Mouse (Mus musculus): Measurements from ENCODE around the gene Ankrd9. TPM values are rescaled to one million over a fixed set of nuclear protein-coding genes. Genes with fewer than 3 reads are reported as not detected.

Ankrd9 gene
- polyA plus RNA-seq, 1 experiment, result 157 TPM

DNA sequence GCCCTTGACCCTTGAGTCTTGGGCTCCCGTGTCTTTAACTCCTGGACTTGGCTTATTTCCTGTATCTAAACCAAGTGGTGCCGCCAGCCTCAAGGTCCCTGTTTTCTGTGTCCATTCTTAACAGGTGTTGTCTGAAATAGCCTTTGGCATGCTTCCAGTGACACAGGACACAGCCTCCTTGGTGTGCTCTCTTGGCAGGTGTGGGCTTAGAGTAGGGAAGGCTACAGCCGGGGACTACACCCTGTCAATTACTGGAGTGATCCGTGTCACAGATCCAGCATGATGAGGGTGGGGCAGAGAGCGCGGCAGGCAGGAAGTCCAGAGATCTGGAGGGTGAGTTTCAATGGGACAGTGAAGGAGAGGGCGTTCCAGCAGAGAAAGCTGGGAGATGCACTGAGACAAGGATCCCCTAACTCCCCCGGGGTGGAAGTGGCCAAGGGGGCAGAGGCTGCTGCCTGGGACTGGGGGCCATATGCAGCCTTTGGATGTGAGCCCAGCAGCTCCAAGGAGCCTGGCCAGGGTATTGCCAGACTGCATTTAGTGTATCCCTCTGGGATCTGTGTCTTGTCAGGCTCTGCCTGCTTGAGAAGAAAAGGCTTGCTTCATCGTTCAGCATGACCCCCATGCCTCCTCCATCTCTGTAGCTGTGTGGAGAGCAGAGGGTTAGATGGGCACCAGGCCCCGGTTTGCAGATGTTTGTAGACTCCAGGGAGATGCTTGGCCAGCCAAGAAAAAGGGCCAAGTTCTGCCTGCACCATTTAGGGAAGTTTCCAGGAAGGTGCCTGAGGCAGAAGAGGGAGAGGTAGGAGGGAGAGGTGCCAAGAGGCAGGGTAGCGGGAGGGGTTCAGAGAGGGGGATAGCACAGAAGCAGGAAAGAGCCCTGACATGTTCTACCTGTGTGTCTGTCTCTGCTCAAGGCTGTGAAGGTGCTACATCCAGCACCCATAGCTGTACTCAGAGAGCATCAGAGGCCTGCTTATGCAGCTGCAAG lies 30.0 kb upstream of the Ankrd9 start:
- Histone ChIP-seq H3K27me3 (ENCODE audit: control insufficient read depth, insufficient read depth, low read length) (no peaks in the 10 kb centered on the region), H3K4me1 (ENCODE audit: control insufficient read depth, insufficient read depth, low read length) (peaks cover 3% of the 10 kb centered on the region), H3K27ac (ENCODE audit: control insufficient read depth, insufficient read depth, low read depth, low read length) (no peak overlapping the region), H3K4me3 (ENCODE audit: control insufficient read depth, low read depth, low read length) (no peak overlapping the region), H3K36me3 (ENCODE audit: control insufficient read depth, insufficient read depth, low read length) (no peaks in the 10 kb centered on the region)
- TF ChIP-seq POLR2A (IDR thresholded peaks at IDR 0.05; ENCODE audit: control insufficient read depth, low read depth, low read length), result no peak
- TF ChIP-seq CTCF (IDR thresholded peaks at IDR 0.05; ENCODE audit: control insufficient read depth, insufficient read depth, insufficient replicate concordance, low read depth, low read length), result no peak

DNA sequence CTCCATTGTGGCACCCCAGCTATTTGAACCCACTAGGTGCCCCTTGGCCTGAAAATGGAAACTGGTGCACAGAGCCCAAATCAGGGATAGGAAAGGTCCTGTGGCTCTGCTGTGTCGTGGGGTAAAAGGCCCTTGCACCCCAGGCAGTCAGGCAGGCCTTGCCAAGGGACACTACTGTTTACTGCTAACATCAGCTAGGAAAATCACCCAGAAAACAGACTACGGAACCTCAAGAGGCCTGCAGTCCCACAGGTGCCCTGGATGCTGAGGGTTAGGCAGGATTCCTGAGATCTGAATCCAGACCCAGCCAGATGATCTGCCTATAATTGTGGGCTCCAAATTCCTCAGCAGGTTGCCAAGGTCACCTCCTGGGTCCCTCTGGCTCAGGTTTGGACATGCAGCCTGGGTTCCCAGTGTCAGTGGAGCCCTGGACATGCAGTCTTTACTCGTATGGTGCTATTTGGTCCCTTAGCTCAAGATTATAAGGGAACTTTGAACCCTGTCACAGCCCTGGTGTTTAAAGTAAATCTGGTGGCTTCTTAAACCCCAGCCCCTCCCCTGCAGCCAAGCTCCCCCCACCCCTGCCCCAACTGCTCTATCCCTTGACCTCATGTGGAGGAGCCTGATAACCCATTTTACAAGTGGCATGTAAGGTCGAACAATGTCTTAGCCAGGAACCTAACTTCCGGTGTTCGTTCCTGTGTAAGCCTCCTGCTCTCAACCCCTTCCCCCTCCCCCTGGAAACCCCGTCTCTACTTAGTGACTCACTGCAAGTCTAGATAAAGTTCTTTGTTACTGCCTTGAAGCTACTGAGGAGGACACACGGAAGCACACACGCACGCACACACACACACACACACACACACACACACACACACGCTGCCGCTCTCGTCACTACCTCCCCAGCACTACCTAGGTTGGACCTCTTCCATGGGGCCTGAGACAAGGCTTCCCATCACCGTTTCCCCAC lies 28.6 kb upstream of the Ankrd9 start:
- H3K36me3 ChIP-seq (ENCODE audit: control insufficient read depth, insufficient read depth, low read length), result no peaks in the 10 kb centered on the region
- H3K27ac ChIP-seq (ENCODE audit: control insufficient read depth, insufficient read depth, low read depth, low read length), result no peak overlapping the region
- peaks cover 3% of the 10 kb centered on the region for H3K4me1 ChIP-seq (ENCODE audit: control insufficient read depth, insufficient read depth, low read length)
- no peaks in the 10 kb centered on the region for H3K27me3 ChIP-seq (ENCODE audit: control insufficient read depth, insufficient read depth, low read length)
- H3K4me3 ChIP-seq (ENCODE audit: control insufficient read depth, low read depth, low read length), result no peak overlapping the region; the same call in 1 of the 2 replicates
- no peak for TF ChIP-seq CTCF (IDR thresholded peaks at IDR 0.05; ENCODE audit: control insufficient read depth, insufficient read depth, insufficient replicate concordance, low read depth, low read length)
- no peak for TF ChIP-seq POLR2A (IDR thresholded peaks at IDR 0.05; ENCODE audit: control insufficient read depth, low read depth, low read length)

DNA sequence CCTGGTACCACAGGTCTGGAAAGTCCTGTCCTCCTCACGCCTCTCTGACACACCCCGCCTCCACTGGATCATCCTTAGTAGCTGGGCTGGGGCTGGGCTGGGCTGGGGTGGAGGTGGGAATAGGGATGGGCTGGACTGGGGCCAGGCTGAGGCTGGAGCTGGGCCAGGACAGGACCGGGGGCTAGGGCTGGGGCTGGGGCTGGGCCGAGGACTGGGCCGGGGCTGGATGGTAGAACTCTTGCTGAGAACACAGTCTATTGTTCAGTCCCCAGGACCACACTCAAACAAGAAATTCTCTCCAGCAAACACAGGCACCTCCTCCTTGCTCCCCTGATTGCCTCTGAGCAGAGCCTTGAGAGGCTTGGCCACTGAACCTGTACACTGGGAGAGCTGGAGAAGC lies 27.5 kb upstream of the Ankrd9 start:
- Histone ChIP-seq H3K4me1 (ENCODE audit: control insufficient read depth, insufficient read depth, low read length) (peaks cover 3% of the 10 kb centered on the region), H3K36me3 (ENCODE audit: control insufficient read depth, insufficient read depth, low read length) (no peaks in the 10 kb centered on the region), H3K4me3 (ENCODE audit: control insufficient read depth, low read depth, low read length) (no peak overlapping the region), H3K27me3 (ENCODE audit: control insufficient read depth, insufficient read depth, low read length) (no peaks in the 10 kb centered on the region), H3K27ac (ENCODE audit: control insufficient read depth, insufficient read depth, low read depth, low read length) (no peak overlapping the region)
- TF ChIP-seq CTCF (IDR thresholded peaks at IDR 0.05; ENCODE audit: control insufficient read depth, insufficient read depth, insufficient replicate concordance, low read depth, low read length) (no peak), POLR2A (IDR thresholded peaks at IDR 0.05; ENCODE audit: control insufficient read depth, low read depth, low read length) (no peak)

DNA sequence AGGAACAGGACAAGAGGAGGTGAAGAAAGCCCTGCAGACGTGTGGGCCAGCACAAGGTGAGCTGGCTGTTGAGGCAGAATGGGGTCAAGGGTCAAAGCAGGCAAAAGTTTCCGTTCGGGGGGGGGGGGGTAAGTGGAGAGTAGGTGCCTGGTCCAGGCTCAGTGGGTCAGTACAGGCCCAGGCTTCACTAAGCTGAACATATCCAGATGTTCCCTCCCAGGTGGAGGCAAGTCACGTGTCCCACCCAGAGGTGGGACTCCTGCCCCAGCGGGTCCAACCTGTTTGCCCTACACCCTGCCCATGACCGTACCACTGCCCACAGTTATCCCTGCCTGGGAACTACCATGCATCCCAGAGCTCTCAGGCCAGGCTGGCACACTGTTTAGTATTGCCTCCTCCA lies 27.0 kb upstream of the Ankrd9 start:
- Histone ChIP-seq H3K4me1 (ENCODE audit: control insufficient read depth, insufficient read depth, low read length) (peaks cover 3% of the 10 kb centered on the region), H3K27me3 (ENCODE audit: control insufficient read depth, insufficient read depth, low read length) (no peaks in the 10 kb centered on the region), H3K27ac (ENCODE audit: control insufficient read depth, insufficient read depth, low read depth, low read length) (no peak overlapping the region), H3K4me3 (ENCODE audit: control insufficient read depth, low read depth, low read length) (no peak overlapping the region), H3K36me3 (ENCODE audit: control insufficient read depth, insufficient read depth, low read length) (no peaks in the 10 kb centered on the region)
- TF ChIP-seq CTCF (IDR thresholded peaks at IDR 0.05; ENCODE audit: control insufficient read depth, insufficient read depth, insufficient replicate concordance, low read depth, low read length), result no peak
- TF ChIP-seq POLR2A (IDR thresholded peaks at IDR 0.05; ENCODE audit: control insufficient read depth, low read depth, low read length), result no peak

GRCm38 (mm10) chr12:111004142-111004541 lies 25.3 kb upstream of the Ankrd9 start:
- Histone ChIP-seq H3K27ac (ENCODE audit: control insufficient read depth, insufficient read depth, low read depth, low read length) (no peak overlapping the region), H3K4me3 (ENCODE audit: control insufficient read depth, low read depth, low read length) (no peak overlapping the region), H3K36me3 (ENCODE audit: control insufficient read depth, insufficient read depth, low read length) (no peaks in the 10 kb centered on the region), H3K27me3 (ENCODE audit: control insufficient read depth, insufficient read depth, low read length) (no peaks in the 10 kb centered on the region), H3K4me1 (ENCODE audit: control insufficient read depth, insufficient read depth, low read length) (peaks cover 3% of the 10 kb centered on the region)
- TF ChIP-seq CTCF (IDR thresholded peaks at IDR 0.05; ENCODE audit: control insufficient read depth, insufficient read depth, insufficient replicate concordance, low read depth, low read length) (no peak), POLR2A (IDR thresholded peaks at IDR 0.05; ENCODE audit: control insufficient read depth, low read depth, low read length) (no peak)

- Histone ChIP-seq H3K27ac (ENCODE audit: control insufficient read depth, insufficient read depth, low read depth, low read length) (no peak overlapping the region), H3K4me3 (ENCODE audit: control insufficient read depth, low read depth, low read length) (no peak overlapping the region), H3K36me3 (ENCODE audit: control insufficient read depth, insufficient read depth, low read length) (no peaks in the 10 kb centered on the region), H3K27me3 (ENCODE audit: control insufficient read depth, insufficient read depth, low read length) (no peaks in the 10 kb centered on the region), H3K4me1 (ENCODE audit: control insufficient read depth, insufficient read depth, low read length) (no peaks in the 10 kb centered on the region)
- TF ChIP-seq POLR2A (IDR thresholded peaks at IDR 0.05; ENCODE audit: control insufficient read depth, low read depth, low read length) (no peak), CTCF (IDR thresholded peaks at IDR 0.05; ENCODE audit: control insufficient read depth, insufficient read depth, insufficient replicate concordance, low read depth, low read length) (no peak)
These were observed 22.1 kb upstream of the Ankrd9 start for GRCm38 (mm10) chr12:111000956-111001355.

GRCm38 (mm10) chr12:110999820-111000219 lies 21.0 kb upstream of the Ankrd9 start:
- no peaks in the 10 kb centered on the region for H3K36me3 ChIP-seq (ENCODE audit: control insufficient read depth, insufficient read depth, low read length)
- no peaks in the 10 kb centered on the region for H3K27me3 ChIP-seq (ENCODE audit: control insufficient read depth, insufficient read depth, low read length)
- TF ChIP-seq CTCF (IDR thresholded peaks at IDR 0.05; ENCODE audit: control insufficient read depth, insufficient read depth, insufficient replicate concordance, low read depth, low read length), result no peak
- no peak for TF ChIP-seq POLR2A (IDR thresholded peaks at IDR 0.05; ENCODE audit: control insufficient read depth, low read depth, low read length)
- no peaks in the 10 kb centered on the region for H3K4me1 ChIP-seq (ENCODE audit: control insufficient read depth, insufficient read depth, low read length)
- H3K4me3 ChIP-seq (ENCODE audit: control insufficient read depth, low read depth, low read length), result no peak overlapping the region
- no peak overlapping the region for H3K27ac ChIP-seq (ENCODE audit: control insufficient read depth, insufficient read depth, low read depth, low read length)

Measured in testis, adult 2 months (tissue).